Mouse (Mus musculus): ENCODE measurements at regions not wholly inside any gene's neighbourhood (a gene's known extent, or its start where the extent isn't known, plus 50 kb on each side); places are given as distances from the start of the nearest gene placed in this dataset.
"Not testable (repeated sequence)": the region's sequence is repeated elsewhere in the genome, so short reads cannot be mapped to it uniquely, and the experiment has no call there.

DNA sequence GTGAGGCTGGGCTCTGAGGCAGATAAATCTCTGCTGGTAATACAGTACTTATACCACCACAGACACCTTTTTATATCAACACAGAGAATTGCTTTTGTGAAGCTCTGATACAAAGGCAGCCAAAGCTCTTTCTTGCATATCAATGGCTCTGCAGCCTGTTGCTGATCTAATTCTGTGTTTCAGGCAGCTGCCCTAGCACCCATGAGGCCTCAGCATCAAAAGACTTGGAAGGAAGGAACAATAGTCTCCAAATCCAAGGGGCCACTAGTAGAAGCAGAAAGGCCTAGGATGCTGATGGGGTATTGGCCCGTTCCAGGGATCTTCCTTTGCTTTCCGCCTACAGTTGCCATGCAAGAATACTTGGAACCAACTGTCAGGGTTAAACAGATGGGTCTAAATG lies 887.9 kb downstream of the Gm9195 start:
- no peak overlapping the region for H3K4me3 ChIP-seq
- no peaks in the 10 kb centered on the region for H3K36me3 ChIP-seq
- no peak for DNase-seq (ENCODE audit: low spot score)
- no peaks in the 10 kb centered on the region for H3K4me1 ChIP-seq
- H3K27ac ChIP-seq = no peak overlapping the region
- H3K9me3 ChIP-seq (replicated peaks) = no peaks in the 10 kb centered on the region
- H3K27me3 ChIP-seq (ENCODE audit: low read depth, poor library complexity, severe bottlenecking) = no peaks in the 10 kb centered on the region
- WGBS = 78% methylated on average over 2 of the region's 2 CpGs

DNA sequence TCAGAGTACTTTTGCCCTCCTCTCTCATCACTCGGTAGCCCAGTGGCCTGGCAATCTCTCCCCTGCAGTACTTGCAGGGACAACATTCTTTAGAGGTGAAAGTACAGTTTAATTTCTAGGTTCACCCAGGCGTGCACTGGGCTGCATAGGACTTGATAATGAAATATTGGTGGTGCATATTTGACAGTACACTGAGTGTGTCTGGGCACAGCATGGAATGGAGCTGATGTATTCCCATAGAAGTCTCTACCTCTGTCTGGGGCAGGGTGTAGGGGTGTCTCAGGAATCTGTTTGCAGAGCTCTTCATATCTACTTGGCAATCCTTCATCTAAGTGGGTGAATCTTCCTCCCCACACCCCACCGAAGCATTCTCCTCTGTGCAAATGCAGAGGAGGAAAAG lies 893.8 kb downstream of the Gm9195 start:
- Histone ChIP-seq H3K27ac (no peak overlapping the region), H3K4me3 (no peak overlapping the region), H3K9me3 (replicated peaks) (no peaks in the 10 kb centered on the region), H3K4me1 (no peaks in the 10 kb centered on the region), H3K27me3 (ENCODE audit: low read depth, poor library complexity, severe bottlenecking) (no peaks in the 10 kb centered on the region), H3K36me3 (no peaks in the 10 kb centered on the region)
- WGBS = 73% methylated on average over 3 of the region's 3 CpGs
- DNase-seq (ENCODE audit: low spot score) = no peak

DNA sequence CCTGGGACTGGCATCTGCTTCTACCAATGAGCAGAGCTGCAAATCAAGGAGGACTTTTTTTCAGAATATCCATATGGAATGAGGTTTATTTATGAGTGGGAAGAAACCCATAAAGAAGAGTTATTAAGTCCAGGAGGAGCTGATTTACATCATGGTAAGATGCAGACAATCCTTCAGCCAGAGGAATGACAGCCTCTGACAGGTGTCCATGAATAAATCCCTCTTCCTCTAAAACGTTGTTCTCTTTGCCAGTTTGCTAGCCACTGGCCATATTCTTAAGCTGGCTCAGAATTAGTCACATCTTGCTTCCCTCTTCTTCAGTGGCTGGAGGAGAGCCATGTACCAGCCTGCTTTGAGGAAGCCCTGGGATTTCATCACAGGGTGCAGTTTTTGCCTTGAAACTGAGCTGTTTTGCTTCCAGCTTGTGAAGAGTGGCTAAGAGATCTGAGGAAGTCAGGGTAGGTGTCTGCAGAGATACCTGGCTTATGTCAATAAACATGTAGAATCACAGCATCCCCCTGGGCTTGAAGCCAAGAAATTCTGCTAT lies 902.9 kb downstream of the Gm9195 start:
- H3K4me1 ChIP-seq = no peaks in the 10 kb centered on the region
- H3K9me3 ChIP-seq (replicated peaks) = no peaks in the 10 kb centered on the region
- 71% methylated on average over 1 of the region's 1 CpGs for WGBS
- H3K27ac ChIP-seq = no peak overlapping the region
- H3K27me3 ChIP-seq (ENCODE audit: low read depth, poor library complexity, severe bottlenecking) = no peaks in the 10 kb centered on the region
- DNase-seq (ENCODE audit: low spot score) = no peak
- no peaks in the 10 kb centered on the region for H3K36me3 ChIP-seq
- H3K4me3 ChIP-seq = no peak overlapping the region

DNA sequence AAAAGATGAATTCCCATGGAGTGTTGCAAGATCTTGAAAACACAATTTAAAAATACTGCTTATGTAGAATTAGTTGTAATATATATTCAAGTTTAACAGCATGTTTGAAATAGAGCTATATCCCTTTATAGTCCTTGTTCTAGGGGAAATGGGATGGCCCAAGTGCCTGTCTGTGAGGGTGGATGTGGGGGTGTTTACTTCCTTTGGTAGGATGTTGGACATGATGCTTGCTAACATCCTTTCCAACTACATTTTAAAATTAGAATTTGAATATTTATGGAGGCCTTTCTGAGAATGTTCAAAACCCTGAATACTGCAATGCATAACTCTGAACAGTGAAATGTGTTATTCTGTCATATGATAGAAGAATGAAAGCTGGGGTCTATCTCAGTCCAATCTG lies 903.6 kb downstream of the Gm9195 start:
- Histone ChIP-seq H3K36me3 (no peaks in the 10 kb centered on the region), H3K4me1 (no peaks in the 10 kb centered on the region), H3K9me3 (replicated peaks) (no peaks in the 10 kb centered on the region), H3K27me3 (ENCODE audit: low read depth, poor library complexity, severe bottlenecking) (no peaks in the 10 kb centered on the region), H3K27ac (no peak overlapping the region), H3K4me3 (no peak overlapping the region)
- DNase-seq (ENCODE audit: low spot score) = no peak

DNA sequence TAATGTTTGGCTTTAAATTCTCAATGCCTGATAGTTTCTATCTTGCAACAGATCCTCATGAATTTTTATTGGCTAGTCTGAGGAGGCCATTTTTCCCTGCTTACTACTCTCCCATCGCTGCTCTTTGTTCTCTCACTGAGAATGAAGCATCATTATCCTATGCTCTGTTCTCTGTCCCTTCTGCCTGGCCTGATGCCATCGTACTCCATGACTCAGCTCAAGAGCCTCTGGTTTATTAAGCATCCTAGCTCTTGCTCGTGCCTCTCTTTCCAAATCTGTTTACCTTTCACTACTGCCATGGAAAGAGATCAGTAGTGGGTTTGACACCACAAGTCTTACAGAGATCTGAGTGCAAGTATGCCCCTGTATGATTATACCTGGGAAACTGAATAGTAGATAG lies 926.8 kb downstream of the Gm9195 start:
- H3K27me3 ChIP-seq (ENCODE audit: low read depth, poor library complexity, severe bottlenecking) = no peaks in the 10 kb centered on the region
- H3K27ac ChIP-seq = no peak overlapping the region
- WGBS = 83% methylated on average over 3 of the region's 3 CpGs
- H3K4me3 ChIP-seq = no peak overlapping the region
- DNase-seq (ENCODE audit: low spot score) = no peak
- no peaks in the 10 kb centered on the region for H3K9me3 ChIP-seq (replicated peaks)
- no peaks in the 10 kb centered on the region for H3K36me3 ChIP-seq
- no peaks in the 10 kb centered on the region for H3K4me1 ChIP-seq

DNA sequence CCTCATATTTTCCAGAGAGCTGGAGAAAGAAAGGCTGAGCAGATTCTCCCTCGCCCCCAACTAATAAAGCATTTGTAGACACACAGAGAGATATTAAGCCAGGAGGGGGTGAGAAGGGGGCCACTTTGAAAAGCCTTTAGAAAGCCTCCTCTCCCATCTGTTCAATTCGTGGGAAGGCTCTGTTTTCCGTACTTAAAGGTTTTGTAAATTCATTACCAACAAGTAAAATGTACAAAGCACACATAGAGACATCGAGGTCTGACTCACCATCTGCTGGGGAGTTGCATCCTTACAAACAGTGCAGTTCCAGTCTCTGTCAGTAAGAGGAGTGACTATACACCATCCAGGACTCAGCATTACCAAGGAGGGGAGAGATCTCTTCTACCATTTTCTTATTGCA lies 929.7 kb downstream of the Gm9195 start:
- no peaks in the 10 kb centered on the region for H3K36me3 ChIP-seq

DNA sequence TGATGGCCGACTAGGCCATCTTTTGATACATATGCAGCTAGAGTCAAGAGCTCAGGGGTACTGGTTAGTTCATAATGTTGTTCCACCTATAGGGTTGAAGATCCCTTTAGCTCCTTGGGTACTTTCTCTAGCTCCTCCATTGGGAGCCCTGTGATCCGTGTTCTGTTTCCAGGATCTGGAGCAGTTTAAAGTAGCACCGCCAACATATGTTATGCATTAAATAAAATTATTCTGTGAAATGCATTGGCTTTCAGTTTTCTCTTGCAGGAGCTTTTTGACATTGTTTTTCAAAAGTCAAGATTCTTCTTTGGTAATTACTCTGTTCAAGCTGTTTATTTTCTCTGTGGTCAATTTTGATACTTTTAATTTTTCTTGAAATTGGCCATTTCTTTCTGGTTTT lies 937.3 kb downstream of the Gm9195 start:
- not testable (repeated sequence) for H3K9me3 ChIP-seq (replicated peaks); H3K4me1 ChIP-seq; H3K4me3 ChIP-seq; H3K27ac ChIP-seq; DNase-seq (ENCODE audit: low spot score); H3K27me3 ChIP-seq (ENCODE audit: low read depth, poor library complexity, severe bottlenecking); H3K36me3 ChIP-seq
- WGBS = 86% methylated on average over 2 of the region's 3 CpGs

More for the DNA sequence above, 929.7 kb downstream of the Gm9195 start:
- H3K27me3 ChIP-seq (ENCODE audit: low read depth, poor library complexity, severe bottlenecking) = no peaks in the 10 kb centered on the region
- H3K4me1 ChIP-seq = no peaks in the 10 kb centered on the region
- H3K4me3 ChIP-seq = no peak overlapping the region
- no peak overlapping the region for H3K27ac ChIP-seq
- H3K9me3 ChIP-seq (replicated peaks) = no peaks in the 10 kb centered on the region
- no peak for DNase-seq (ENCODE audit: low spot score)
- WGBS = 80% methylated on average over 4 of the region's 4 CpGs

DNA sequence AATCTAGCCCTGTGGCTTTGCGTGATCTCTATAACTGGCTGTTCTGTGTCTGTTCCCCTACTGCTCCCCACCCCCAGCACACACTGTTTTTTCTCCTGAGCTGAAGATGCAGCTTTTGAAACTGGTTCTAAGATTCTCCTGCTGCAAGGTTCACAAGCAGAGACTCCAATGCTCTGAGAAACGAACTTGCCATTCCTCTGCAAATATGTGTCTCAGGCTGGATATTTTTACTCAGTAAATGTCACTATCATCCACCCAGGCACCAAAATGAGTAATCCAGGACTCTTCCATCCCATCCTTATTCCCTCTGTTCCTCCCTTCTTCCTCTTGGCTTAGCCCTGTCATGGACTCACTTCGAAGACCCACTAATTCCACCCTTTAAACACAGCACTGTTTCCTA lies 943.9 kb upstream of the Fam160b2 start:
- Histone ChIP-seq H3K4me1 (no peaks in the 10 kb centered on the region), H3K9me3 (replicated peaks) (no peaks in the 10 kb centered on the region), H3K4me3 (no peak overlapping the region), H3K27ac (no peak overlapping the region), H3K36me3 (no peaks in the 10 kb centered on the region), H3K27me3 (ENCODE audit: low read depth, poor library complexity, severe bottlenecking) (no peaks in the 10 kb centered on the region)
- WGBS = 86% methylated on average over 3 of the region's 3 CpGs
- no peak for DNase-seq (ENCODE audit: low spot score)

DNA sequence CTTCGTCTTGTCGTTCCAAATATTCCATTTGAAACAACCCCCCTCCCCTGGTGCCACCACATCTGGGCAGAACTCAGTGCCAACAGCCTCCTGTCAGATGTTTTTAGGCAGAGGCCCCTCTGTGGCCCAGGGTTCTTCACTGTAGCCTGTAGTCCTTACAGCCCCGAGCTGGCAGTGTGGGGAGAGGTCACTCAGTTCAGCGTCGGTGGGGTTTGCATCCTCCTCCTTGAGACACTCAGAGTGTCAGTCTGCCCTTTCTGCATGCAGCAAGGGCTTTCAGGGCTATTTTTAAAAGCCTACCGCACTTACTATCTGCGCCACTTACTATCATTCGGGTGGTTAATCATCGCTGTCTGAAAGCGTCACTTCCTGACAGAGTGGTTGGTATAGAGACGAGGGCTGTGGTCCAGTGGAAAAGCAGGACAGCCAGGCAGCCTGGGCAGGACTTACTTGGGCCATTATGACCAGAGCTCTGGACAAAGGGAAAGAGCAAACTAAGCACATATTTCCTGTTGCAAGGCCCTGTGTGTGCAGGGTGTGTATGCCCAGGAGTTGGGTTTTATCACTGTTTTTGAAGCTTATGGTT lies 932.5 kb upstream of the Fam160b2 start:
- H3K36me3 ChIP-seq = no peaks in the 10 kb centered on the region
- H3K27ac ChIP-seq = no peak overlapping the region
- no peaks in the 10 kb centered on the region for H3K4me1 ChIP-seq
- H3K9me3 ChIP-seq (replicated peaks) = no peaks in the 10 kb centered on the region
- WGBS = 72% methylated on average over 11 of the region's 11 CpGs
- DNase-seq (ENCODE audit: low spot score) = no peak
- no peak overlapping the region for H3K4me3 ChIP-seq
- no peaks in the 10 kb centered on the region for H3K27me3 ChIP-seq (ENCODE audit: low read depth, poor library complexity, severe bottlenecking)

DNA sequence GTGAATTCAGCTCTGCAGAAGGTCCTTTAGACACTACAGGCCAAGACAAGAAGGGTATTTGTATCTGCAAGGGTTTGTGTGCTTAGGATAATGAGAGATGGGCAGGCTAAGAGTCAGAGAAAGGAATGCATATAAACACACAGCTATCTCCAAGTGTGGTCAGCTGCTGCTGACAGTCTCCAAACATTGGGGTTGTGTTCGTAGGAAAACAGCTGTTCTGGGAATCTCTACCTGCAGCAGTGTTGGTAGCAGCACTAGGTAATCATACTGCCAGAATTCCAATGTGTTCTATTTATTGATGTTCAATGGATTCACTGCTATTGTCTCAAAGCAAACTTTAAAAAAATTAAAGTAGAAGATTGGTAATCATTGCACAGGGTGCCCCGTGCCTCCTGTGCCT lies 931.7 kb upstream of the Fam160b2 start:
- no peak overlapping the region for H3K4me3 ChIP-seq
- 79% methylated on average over 2 of the region's 2 CpGs for WGBS
- DNase-seq (ENCODE audit: low spot score) = no peak

DNA sequence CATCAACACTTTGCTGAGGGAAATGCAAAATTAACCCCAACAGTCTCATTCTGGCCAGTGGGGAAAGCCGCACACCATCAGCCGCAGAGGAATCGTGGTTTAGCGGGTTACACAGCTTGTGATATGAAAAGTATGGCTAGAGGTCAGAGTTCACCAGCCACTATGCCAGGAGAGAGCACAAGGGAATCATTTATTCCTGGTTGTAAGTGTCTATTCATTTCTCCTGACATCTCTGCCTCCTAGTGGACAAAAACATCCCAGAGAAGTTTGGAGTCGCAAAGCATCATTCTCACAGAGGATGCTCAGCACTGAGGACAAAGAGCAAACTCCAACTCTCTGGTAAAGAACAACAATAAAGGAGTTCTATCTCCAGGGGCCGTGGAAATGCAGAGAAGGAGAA lies 930.8 kb upstream of the Fam160b2 start:
- H3K27ac ChIP-seq = no peak overlapping the region
- H3K9me3 ChIP-seq (replicated peaks) = no peaks in the 10 kb centered on the region
- no peak for DNase-seq (ENCODE audit: low spot score)
- no peaks in the 10 kb centered on the region for H3K36me3 ChIP-seq
- H3K4me3 ChIP-seq = no peak overlapping the region
- no peaks in the 10 kb centered on the region for H3K27me3 ChIP-seq (ENCODE audit: low read depth, poor library complexity, severe bottlenecking)
- H3K4me1 ChIP-seq = no peaks in the 10 kb centered on the region
- WGBS = 80% methylated on average over 6 of the region's 6 CpGs

More for the DNA sequence above, 931.7 kb upstream of the Fam160b2 start:
- H3K4me1 ChIP-seq = no peaks in the 10 kb centered on the region
- no peak overlapping the region for H3K27ac ChIP-seq
- H3K27me3 ChIP-seq (ENCODE audit: low read depth, poor library complexity, severe bottlenecking) = no peaks in the 10 kb centered on the region
- H3K36me3 ChIP-seq = no peaks in the 10 kb centered on the region
- H3K9me3 ChIP-seq (replicated peaks) = no peaks in the 10 kb centered on the region

DNA sequence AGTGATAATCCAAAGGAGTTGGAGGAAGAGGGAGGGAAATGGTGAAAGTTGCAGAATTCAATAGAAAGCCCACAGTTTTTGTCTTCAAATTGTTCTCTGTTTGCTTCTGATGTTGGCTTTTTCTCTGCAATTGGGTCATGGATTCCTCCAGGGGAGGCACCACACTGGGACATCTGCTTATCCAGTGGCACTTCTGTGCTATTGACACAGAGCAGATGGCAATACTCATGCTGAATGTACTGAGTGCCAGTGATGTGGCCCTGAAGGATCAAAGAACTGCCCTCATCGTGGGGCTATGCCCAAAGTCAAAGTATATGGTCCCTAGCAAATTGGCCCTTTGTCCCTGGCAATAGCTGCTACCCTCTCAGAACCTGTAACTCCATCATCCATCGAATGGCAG lies 918.9 kb upstream of the Fam160b2 start:
- DNase-seq (ENCODE audit: low spot score) = no peak
- Histone ChIP-seq H3K27ac (no peak overlapping the region), H3K27me3 (ENCODE audit: low read depth, poor library complexity, severe bottlenecking) (no peaks in the 10 kb centered on the region), H3K4me1 (no peaks in the 10 kb centered on the region), H3K4me3 (no peak overlapping the region), H3K9me3 (replicated peaks) (no peaks in the 10 kb centered on the region), H3K36me3 (no peaks in the 10 kb centered on the region)
- 42% methylated on average over 2 of the region's 2 CpGs for WGBS

DNA sequence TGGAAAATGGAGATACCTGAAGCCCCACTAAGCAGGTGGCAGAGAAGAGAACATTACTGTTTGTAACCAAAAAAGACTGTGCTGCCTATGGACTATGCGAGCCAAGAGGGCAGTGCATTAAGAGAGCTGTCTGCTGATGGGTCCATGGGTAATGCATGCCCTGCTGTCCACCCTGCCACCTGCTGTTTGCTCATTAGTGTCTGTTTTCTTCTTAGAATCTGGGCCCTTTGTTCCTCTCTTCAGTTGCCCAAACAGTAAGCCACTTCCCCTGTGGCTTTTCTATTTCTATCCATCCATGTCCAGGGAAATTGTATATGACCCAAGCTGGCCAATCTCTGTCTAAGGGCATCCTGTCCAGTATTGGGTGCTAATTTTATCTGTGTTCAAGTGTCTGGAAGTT lies 901.2 kb upstream of the Fam160b2 start:
- no peak overlapping the region for H3K4me3 ChIP-seq
- 89% methylated on average over 1 of the region's 1 CpGs for WGBS
- H3K4me1 ChIP-seq = no peaks in the 10 kb centered on the region
- no peak for DNase-seq (ENCODE audit: low spot score)
- no peaks in the 10 kb centered on the region for H3K27me3 ChIP-seq (ENCODE audit: low read depth, poor library complexity, severe bottlenecking)
- H3K27ac ChIP-seq = no peak overlapping the region
- no peaks in the 10 kb centered on the region for H3K9me3 ChIP-seq (replicated peaks)
- H3K36me3 ChIP-seq = no peaks in the 10 kb centered on the region

DNA sequence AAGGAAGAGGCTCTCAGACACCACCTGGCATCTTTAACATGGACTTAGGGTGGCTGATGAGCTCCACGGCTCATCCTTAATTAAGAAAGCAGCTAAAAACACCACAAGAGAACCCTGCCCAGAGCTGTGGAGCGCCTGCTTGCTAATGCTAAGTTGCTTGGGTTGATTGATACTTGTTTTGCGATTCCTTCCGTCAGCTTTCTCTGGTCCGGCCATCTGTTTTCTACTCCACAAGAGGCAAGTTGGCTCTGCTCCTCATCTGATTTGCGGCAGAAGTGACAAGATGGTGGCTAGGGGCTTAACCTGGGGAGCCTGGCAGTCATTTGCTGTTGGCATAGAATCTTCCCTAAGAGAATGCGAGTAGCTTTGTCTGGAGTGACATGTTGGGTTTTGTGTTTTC lies 891.6 kb upstream of the Fam160b2 start:
- Histone ChIP-seq H3K9me3 (replicated peaks) (no peaks in the 10 kb centered on the region), H3K4me3 (no peak overlapping the region), H3K27ac (no peak overlapping the region), H3K27me3 (ENCODE audit: low read depth, poor library complexity, severe bottlenecking) (no peaks in the 10 kb centered on the region), H3K4me1 (no peaks in the 10 kb centered on the region), H3K36me3 (no peaks in the 10 kb centered on the region)
- 54% methylated on average over 7 of the region's 7 CpGs for WGBS
- no peak for DNase-seq (ENCODE audit: low spot score)

All from limb, embryonic 10.5 days (tissue).